Mouse (Mus musculus) G1E (cell line): ENCODE measurements at regions not wholly inside any gene's neighbourhood (a gene's known extent, or its start where the extent isn't known, plus 50 kb on each side); places are given as distances from the start of the nearest gene placed in this dataset.
"Not testable (repeated sequence)": the region's sequence is repeated elsewhere in the genome, so short reads cannot be mapped to it uniquely, and the experiment has no call there.

ENCODE experiments used
- ATAC-seq: 2 replicates; pipeline ENCODE4 v1.8.0; 2016; ENCODE audit warnings: mild to moderate bottlenecking; ENCODE audit not compliant: insufficient number of reproducible peaks, poor library complexity, low FRiP score, severe bottlenecking; ENCODE audit errors: extremely low read depth
- DNase-seq: peaks from one replicate; pipeline ENCODE4 v3.0.0; 2012; ENCODE audit warnings: low spot score
- H3K27me3 ChIP-seq: 2 replicates; pipeline ENCODE4 v1.6.1; 2012; ENCODE audit warnings: mild to moderate bottlenecking, low read length, inconsistent platforms; ENCODE audit not compliant: insufficient read depth
- H3K36me3 ChIP-seq: replicated peaks from 2 replicates; pipeline ENCODE3; 2012; ENCODE audit warnings: mild to moderate bottlenecking, inconsistent platforms
- H3K4me1 ChIP-seq: 2 replicates; pipeline ENCODE4 v1.6.1; 2012; ENCODE audit warnings: low read depth, low read length, inconsistent platforms, mixed read lengths; ENCODE audit not compliant: insufficient read depth
- H3K4me3 ChIP-seq: 2 replicates; pipeline ENCODE4 v1.5.1; 2012; ENCODE audit warnings: low read depth, mild to moderate bottlenecking, inconsistent platforms, low read length, moderate library complexity, mixed read lengths
- H3K9me3 ChIP-seq: replicated peaks from 2 replicates; pipeline ENCODE4 v1.6.1; 2012; ENCODE audit warnings: inconsistent platforms
- CTCF ChIP-seq: IDR thresholded peaks from 2 replicates; pipeline ENCODE4 v1.5.1; 2012; ENCODE audit warnings: low read depth, low read length, inconsistent platforms, mixed read lengths
- GATA1 ChIP-seq: IDR thresholded peaks from 2 replicates; pipeline ENCODE4 v1.6.1; 2012; ENCODE audit warnings: borderline replicate concordance, low read length, inconsistent platforms, mixed read lengths
- GATA2 ChIP-seq: IDR thresholded peaks from 2 replicates; pipeline ENCODE4 v1.6.1; 2012; ENCODE audit warnings: low read depth, low read length, inconsistent platforms, borderline replicate concordance
- POLR2AphosphoS5 ChIP-seq: IDR thresholded peaks from 2 replicates; pipeline ENCODE4 v1.6.1; 2012; ENCODE audit warnings: low read depth, low read length, inconsistent platforms; ENCODE audit not compliant: insufficient replicate concordance
- TAL1 ChIP-seq: conservative IDR thresholded peaks from 2 replicates; pipeline ENCODE4 v1.6.1; 2012; ENCODE audit warnings: low read depth, low read length, inconsistent platforms, mixed read lengths

- no peak for ATAC-seq
- no peak for DNase-seq
- H3K4me1 ChIP-seq = no peaks in the 10 kb centered on the region
- H3K27me3 ChIP-seq = no peaks in the 10 kb centered on the region
- TF ChIP-seq TAL1 (no peak), POLR2AphosphoS5 (no peak), GATA2 (no peak), CTCF (no peak), GATA1 (no peak)
- no peaks in the 10 kb centered on the region for H3K9me3 ChIP-seq
- H3K4me3 ChIP-seq = no peak overlapping the region
- no peaks in the 10 kb centered on the region for H3K36me3 ChIP-seq
These were observed 799.9 kb downstream of the Dad1 start for GRCm38 (mm10) chr14:53454001-53454400.

- not testable (repeated sequence) for H3K36me3 ChIP-seq, H3K27me3 ChIP-seq, H3K4me1 ChIP-seq, H3K9me3 ChIP-seq, ATAC-seq, H3K4me3 ChIP-seq, DNase-seq
These were observed 814.3 kb downstream of the Dad1 start for GRCm38 (mm10) chr14:53439643-53440042.

GRCm38 (mm10) chr14:53430130-53430529 is 823.8 kb downstream of the Dad1 start:
- not testable (repeated sequence) for H3K9me3 ChIP-seq, ATAC-seq, H3K27me3 ChIP-seq, H3K4me3 ChIP-seq, H3K36me3 ChIP-seq, H3K4me1 ChIP-seq, DNase-seq

GRCm38 (mm10) chr14:53428447-53428846 is 825.5 kb downstream of the Dad1 start:
- not testable (repeated sequence) for ATAC-seq, H3K36me3 ChIP-seq, H3K4me1 ChIP-seq, H3K9me3 ChIP-seq, H3K4me3 ChIP-seq, H3K27me3 ChIP-seq, DNase-seq

GRCm38 (mm10) chr14:53427636-53428035 is 826.3 kb downstream of the Dad1 start:
- H3K36me3 ChIP-seq, H3K9me3 ChIP-seq, H3K27me3 ChIP-seq, H3K4me1 ChIP-seq, ATAC-seq, H3K4me3 ChIP-seq, DNase-seq: not testable (repeated sequence)

DNA sequence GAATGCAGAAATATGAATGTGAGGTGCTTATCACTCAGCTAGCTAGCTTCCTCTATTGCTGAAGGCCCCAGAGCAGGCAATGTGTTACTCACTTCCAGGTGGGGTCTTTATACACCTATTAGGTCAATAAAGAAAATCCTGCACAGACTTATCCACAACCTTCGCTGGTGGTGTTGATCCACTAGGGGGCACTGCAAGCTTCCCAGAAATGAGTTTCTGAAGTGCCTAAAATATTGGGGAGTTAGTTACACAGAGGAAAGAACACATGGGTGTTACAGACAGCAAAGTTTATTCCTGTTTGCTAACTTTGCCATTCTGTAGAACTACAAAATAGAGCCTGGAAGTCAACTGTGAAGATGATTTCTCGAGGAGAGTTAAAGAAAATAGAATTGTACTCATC is 836.9 kb downstream of the Dad1 start:
- not testable (repeated sequence) for H3K4me1 ChIP-seq, H3K4me3 ChIP-seq, DNase-seq, H3K27me3 ChIP-seq, H3K36me3 ChIP-seq, ATAC-seq, H3K9me3 ChIP-seq

GRCm38 (mm10) chr14:53407500-53408227 is 846.2 kb downstream of the Dad1 start:
- H3K36me3 ChIP-seq, ATAC-seq, DNase-seq, H3K4me1 ChIP-seq, H3K27me3 ChIP-seq, H3K4me3 ChIP-seq, H3K9me3 ChIP-seq: not testable (repeated sequence)

GRCm38 (mm10) chr14:53390307-53390706 is 863.6 kb downstream of the Dad1 start:
- ATAC-seq, H3K4me1 ChIP-seq, DNase-seq, H3K27me3 ChIP-seq, H3K9me3 ChIP-seq, H3K4me3 ChIP-seq, H3K36me3 ChIP-seq: not testable (repeated sequence)

GRCm38 (mm10) chr14:53374591-53374990 is 879.0 kb upstream of the Olfr1507 start:
- not testable (repeated sequence) for H3K27me3 ChIP-seq, DNase-seq, H3K9me3 ChIP-seq, H3K36me3 ChIP-seq, H3K4me3 ChIP-seq, H3K4me1 ChIP-seq, ATAC-seq

DNA sequence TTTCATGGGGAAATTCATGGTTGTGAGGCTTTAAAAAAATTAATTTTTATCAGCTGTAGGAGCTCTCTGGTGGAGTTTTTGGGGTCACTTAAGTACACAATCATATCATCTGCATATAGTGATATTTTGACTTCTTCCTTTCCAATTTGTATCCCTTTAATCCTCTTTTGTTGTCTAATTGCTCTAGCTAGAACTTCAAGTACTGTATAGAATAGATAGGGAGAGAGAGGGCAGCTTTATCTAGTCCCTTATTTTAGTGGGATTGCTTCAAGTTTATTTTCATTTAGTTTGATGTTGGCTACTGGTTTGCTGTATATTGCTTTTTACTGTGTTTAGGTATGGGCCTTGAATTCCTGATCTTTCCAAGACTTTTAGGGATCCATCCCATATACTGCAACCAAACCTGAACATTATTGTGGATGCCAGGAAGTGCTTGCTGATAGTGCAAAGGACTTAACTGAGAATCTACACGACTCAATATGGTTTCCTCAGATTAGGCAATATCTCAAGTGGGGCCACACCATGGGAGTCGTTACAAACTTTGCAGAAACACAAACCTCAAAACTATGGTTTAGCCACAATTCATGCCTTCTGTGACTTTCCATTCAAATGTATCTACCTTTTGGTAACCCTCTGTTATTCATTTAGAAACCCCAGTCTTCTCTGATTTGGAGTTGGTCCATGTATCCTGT is 878.4 kb upstream of the Olfr1507 start:
- DNase-seq, H3K27me3 ChIP-seq, ATAC-seq, H3K4me3 ChIP-seq, H3K4me1 ChIP-seq, H3K36me3 ChIP-seq, H3K9me3 ChIP-seq: not testable (repeated sequence)
